Mouse (Mus musculus): ENCODE results near the gene Kap. TPM values are rescaled to one million over a fixed set of nuclear protein-coding genes. Genes with fewer than 3 reads are reported as not detected.
"Not testable (repeated sequence)": the region's sequence is repeated elsewhere in the genome, so short reads cannot be mapped to it uniquely, and the experiment has no call there.

The Kap gene
- polyA plus RNA-seq, 1 experiment from 2014 or later = 3.8 TPM

DNA sequence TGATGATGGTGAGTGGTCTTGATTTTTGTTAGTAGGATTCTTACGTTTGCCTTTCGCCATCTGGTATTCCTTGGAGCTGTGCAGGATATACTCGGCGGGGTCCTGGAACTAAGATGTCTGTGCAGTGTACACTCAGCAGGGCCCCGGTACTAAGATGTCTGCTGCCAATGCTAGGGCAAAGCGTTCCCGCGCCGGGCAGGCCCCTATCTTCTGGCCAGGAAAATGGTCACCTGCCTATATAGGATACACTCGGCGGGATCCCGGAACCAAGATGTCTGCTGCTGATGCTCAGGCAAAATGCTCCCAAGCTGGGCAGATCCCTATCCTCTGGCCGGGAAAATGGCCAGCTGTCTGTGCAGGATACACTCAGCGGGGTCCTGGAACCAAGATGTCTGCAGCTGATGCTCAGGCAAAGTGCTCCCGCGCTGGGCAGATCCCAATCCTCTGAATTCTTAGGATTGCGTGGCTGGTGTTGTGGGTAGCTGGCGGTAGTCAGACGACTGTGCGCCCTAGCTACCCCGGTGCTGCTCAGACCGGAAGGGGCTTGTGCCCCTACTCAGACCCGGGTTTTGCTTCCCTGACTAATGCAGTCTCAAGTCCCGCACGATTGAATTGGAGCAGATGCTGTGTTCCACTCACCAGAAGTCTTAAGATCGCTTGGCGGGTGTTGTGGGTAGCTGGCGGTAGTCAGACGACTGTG is 15.1 kb downstream of the Kap start:
- H3K9ac ChIP-seq (replicated peaks; ENCODE audit: low read length); H3K4me3 ChIP-seq (ENCODE audit: low read length); H3K36me3 ChIP-seq (ENCODE audit: insufficient read depth, low read length); H3K9me3 ChIP-seq (ENCODE audit: low read length); H3K27ac ChIP-seq (ENCODE audit: low read length); H3K27me3 ChIP-seq (ENCODE audit: insufficient read depth, low read length); ATAC-seq (ENCODE audit: low FRiP score, low TSS enrichment); H3K4me1 ChIP-seq (ENCODE audit: insufficient read depth, low read length); H3K4me2 ChIP-seq (replicated peaks; ENCODE audit: low read depth, low read length): not testable (repeated sequence)
- 89% methylated on average over 29 of the region's 29 CpGs for WGBS

DNA sequence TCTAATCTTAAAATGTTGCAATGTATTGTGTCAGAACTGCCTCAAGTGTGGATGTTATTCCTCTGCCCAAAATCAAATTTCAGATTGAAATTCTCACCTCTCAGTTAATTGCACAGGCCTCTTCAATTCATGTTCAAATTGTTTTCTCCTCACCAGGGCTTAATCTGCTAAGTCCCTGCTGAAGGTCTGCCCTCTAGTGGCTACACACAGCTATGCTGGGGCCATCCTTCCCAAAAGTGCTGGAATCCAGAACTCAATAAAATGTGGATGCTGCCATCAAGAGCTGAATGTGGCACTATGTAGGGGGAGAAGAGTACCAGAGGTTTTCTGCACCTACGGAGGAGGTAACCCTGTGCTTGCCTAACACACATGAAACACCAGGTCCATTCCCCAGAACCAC is 41.2 kb downstream of the Kap start:
- no peak overlapping the region for H3K9ac ChIP-seq (replicated peaks; ENCODE audit: low read length)
- no peaks in the 10 kb centered on the region for H3K4me1 ChIP-seq (ENCODE audit: insufficient read depth, low read length)
- H3K4me2 ChIP-seq (replicated peaks; ENCODE audit: low read depth, low read length) = no peak overlapping the region
- H3K27me3 ChIP-seq (ENCODE audit: insufficient read depth, low read length) = no peaks in the 10 kb centered on the region
- ATAC-seq (ENCODE audit: low FRiP score, low TSS enrichment) = no peak
- H3K36me3 ChIP-seq (ENCODE audit: insufficient read depth, low read length) = no peaks in the 10 kb centered on the region
- WGBS = 71% methylated on average over 1 of the region's 1 CpGs
- H3K9me3 ChIP-seq (ENCODE audit: low read length) = no peaks in the 10 kb centered on the region
- H3K4me3 ChIP-seq (ENCODE audit: low read length) = no peak overlapping the region
- H3K27ac ChIP-seq (ENCODE audit: low read length) = no peak overlapping the region

Other genes starting within 250 kb of the Kap start
- gene Etv6, start 181.9 kb upstream of the Kap start, polyA plus RNA-seq (2015; fragmentation: Nextera tagmentation; extraction: Ambion mirVana) = 12.6 and 13.5 TPM in 2 replicates

Data from kidney, embryonic 16.5 days (tissue).